Mouse (Mus musculus) heart, embryonic 11.5 days (tissue): ENCODE data around the gene Hist1h1d. TPM values are rescaled to one million over a fixed set of nuclear protein-coding genes. Genes with fewer than 3 reads are reported as not detected.
"Not testable (repeated sequence)": the region's sequence is repeated elsewhere in the genome, so short reads cannot be mapped to it uniquely, and the experiment has no call there.

Experiments used
- ATAC-seq: fragments of 200-750 bp; cut with Nextera tagmentation; replicated peaks from 2 replicates; pipeline ENCODE4 v1.8.0; 2017; ENCODE audit warnings: moderate library complexity; ENCODE audit not compliant: insufficient number of reproducible peaks, low FRiP score, low TSS enrichment
- H3K27ac ChIP-seq: fragments of 300-500 bp; sonication (generic); 2 replicates; pipeline ENCODE4 v1.5.1; 2014; ENCODE audit warnings: mild to moderate bottlenecking, low read depth, low read length
- H3K27me3 ChIP-seq: fragments of 300-500 bp; sonication (generic); 2 replicates; pipeline ENCODE4 v1.6.1; 2014; ENCODE audit warnings: mild to moderate bottlenecking, low read length, mixed read lengths; ENCODE audit not compliant: control insufficient read depth, insufficient read depth
- H3K36me3 ChIP-seq: fragments of 300-500 bp; sonication (generic); 2 replicates; pipeline ENCODE4 v1.6.1; 2014; ENCODE audit warnings: mild to moderate bottlenecking, low read length, moderate library complexity, mixed read lengths; ENCODE audit not compliant: control insufficient read depth, insufficient read depth
- H3K4me1 ChIP-seq: fragments of 300-500 bp; sonication (generic); 2 replicates; pipeline ENCODE4 v1.6.1; 2014; ENCODE audit warnings: low read length; ENCODE audit not compliant: control insufficient read depth, insufficient read depth
- H3K4me2 ChIP-seq: fragments of 300-500 bp; sonication (generic); 2 replicates; pipeline ENCODE4 v1.6.1; 2014; ENCODE audit warnings: mild to moderate bottlenecking, moderate library complexity
- H3K4me3 ChIP-seq: fragments of 300-500 bp; sonication (generic); 2 replicates; pipeline ENCODE4 v1.5.1; 2014; ENCODE audit warnings: low read depth, low read length
- H3K9ac ChIP-seq: fragments of 300-500 bp; sonication (generic); 2 replicates; pipeline ENCODE4 v1.6.1; 2014; ENCODE audit warnings: mild to moderate bottlenecking, low read depth, low read length, moderate library complexity
- H3K9me3 ChIP-seq: fragments of 300-500 bp; sonication (generic); replicated peaks from 2 replicates; pipeline ENCODE4 v1.6.1; 2016; ENCODE audit warnings: low read length; ENCODE audit not compliant: control insufficient read depth
- WGBS: fragments of 180-500 bp; shearing (Covaris S2); extraction: QIAGEN DNeasy Blood & Tissue Kit; methylation state at CpG from one replicate; pipeline ENCODE4 v1.1.7; 2014; ENCODE audit not compliant: insufficient replicate concordance; 5-methylcytosine and 5-hydroxymethylcytosine counted together
- polyA plus RNA-seq: library from polyadenylated mRNA; unstranded; fragments of >200 nt; fragmentation: Nextera tagmentation; extraction: Ambion mirVana; gene quantifications from 2 replicates; pipeline ENCODE4 v1.2.1, GENCODE M21; 2014

The Hist1h1d gene
- polyA plus RNA-seq, 1 experiment from 2014 or later = 0.27 TPM

- WGBS = under 1% methylated on average over 43 of the region's 47 CpGs
- H3K36me3 ChIP-seq, H3K27me3 ChIP-seq, H3K9me3 ChIP-seq, H3K4me1 ChIP-seq: not testable (repeated sequence)
- Histone ChIP-seq H3K27ac (peak within 1 kb of the TSS; percentile 89), H3K9ac (peak within 1 kb of the TSS; percentile 77), H3K4me3 (peak within 1 kb of the TSS; percentile 47), H3K4me2 (peak within 1 kb of the TSS; percentile 71)
- ATAC-seq = peak; percentile 79
Observed at GRCm38 (mm10) chr13:23551146-23551834, 1.8 kb upstream of the Hist1h1d start, which contains the start of gene Hist1h4f. Gene Hist1h4f, minus strand, starts transcription at chr13:23551648.

GRCm38 (mm10) chr13:23551931-23552914 lies 839 bp upstream of the Hist1h1d start:
- Histone ChIP-seq H3K9me3 (no peaks in the 10 kb centered on the region), H3K9ac (peak overlapping the region; percentile 77), H3K36me3 (no peaks in the 10 kb centered on the region), H3K4me1 (peaks cover 7% of the 10 kb centered on the region; the same call in 1 of the 2 replicates), H3K27ac (peak overlapping the region; percentile 89), H3K4me3 (peak overlapping the region; percentile 47), H3K27me3 (no peaks in the 10 kb centered on the region), H3K4me2 (peak overlapping the region; percentile 71)
- ATAC-seq = no peak
- WGBS = 49% methylated on average over 8 of the region's 8 CpGs

- Histone ChIP-seq H3K27me3 (no peaks in the 10 kb centered on the region), H3K27ac (peak overlapping the region; percentile 98), H3K9me3 (no peaks in the 10 kb centered on the region), H3K4me1 (peaks cover 7% of the 10 kb centered on the region; the same call in 1 of the 2 replicates), H3K4me2 (peak overlapping the region; percentile 86), H3K36me3 (no peaks in the 10 kb centered on the region), H3K9ac (peak overlapping the region; percentile 93), H3K4me3 (peak overlapping the region; percentile 60)
- ATAC-seq = no peak
- 21% methylated on average over 9 of the region's 9 CpGs for WGBS
Observed at GRCm38 (mm10) chr13:23554393-23554792, 1.3 kb downstream of the Hist1h1d start.

GRCm38 (mm10) chr13:23554925-23555838 lies 2.1 kb downstream of the Hist1h1d start:
- H3K9me3 ChIP-seq = no peaks in the 10 kb centered on the region
- H3K36me3 ChIP-seq = no peaks in the 10 kb centered on the region
- H3K4me2 ChIP-seq = peak overlapping the region; percentile 86
- H3K4me3 ChIP-seq = peak overlapping the region; percentile 60
- H3K27ac ChIP-seq = peak overlapping the region; percentile 98
- H3K4me1 ChIP-seq = peaks cover 7% of the 10 kb centered on the region; the same call in 1 of the 2 replicates
- WGBS = under 1% methylated on average over 50 of the region's 54 CpGs
- peak overlapping the region; percentile 93 for H3K9ac ChIP-seq
- no peaks in the 10 kb centered on the region for H3K27me3 ChIP-seq
- ATAC-seq = peak; percentile 80

GRCm38 (mm10) chr13:23555839-23556416 lies 2.9 kb downstream of the Hist1h1d start:
- ATAC-seq = peak; percentile 66
- Histone ChIP-seq H3K9me3 (no peaks in the 10 kb centered on the region), H3K4me3 (peak overlapping the region; percentile 60), H3K36me3 (no peaks in the 10 kb centered on the region), H3K4me1 (peaks cover 7% of the 10 kb centered on the region; the same call in 1 of the 2 replicates), H3K27ac (peak overlapping the region; percentile 98), H3K9ac (peak overlapping the region; percentile 93), H3K27me3 (no peaks in the 10 kb centered on the region), H3K4me2 (peak overlapping the region; percentile 86)
- WGBS = 1% methylated on average over 18 of the region's 18 CpGs

- 0 out of 2 replicates have a peak overlapping the region, but pooled peaks have one; percentile 8 for H3K9ac ChIP-seq
- 73% methylated on average over 3 of the region's 3 CpGs for WGBS
Observed at GRCm38 (mm10) chr13:23556906-23557305, 3.8 kb downstream of the Hist1h1d start.

GRCm38 (mm10) chr13:23560699-23561098 lies 7.6 kb downstream of the Hist1h1d start:
- not testable (repeated sequence) for H3K4me1 ChIP-seq, H3K36me3 ChIP-seq, H3K9ac ChIP-seq, H3K27me3 ChIP-seq, ATAC-seq, H3K4me3 ChIP-seq, H3K27ac ChIP-seq, H3K9me3 ChIP-seq, H3K4me2 ChIP-seq
- 33% methylated on average over 2 of the region's 2 CpGs for WGBS

More at GRCm38 (mm10) chr13:23556906-23557305, 3.8 kb downstream of the Hist1h1d start:
- Histone ChIP-seq H3K9me3 (no peaks in the 10 kb centered on the region), H3K4me3 (no peak overlapping the region), H3K27me3 (no peaks in the 10 kb centered on the region), H3K4me1 (peaks cover 7% of the 10 kb centered on the region; the same call in 1 of the 2 replicates), H3K27ac (peak overlapping the region; percentile 54; the same call in 1 of the 2 replicates), H3K4me2 (peak overlapping the region; percentile 86), H3K36me3 (no peaks in the 10 kb centered on the region)
- no peak for ATAC-seq
